Mouse (Mus musculus): ENCODE data around the gene Churc1.

DNA sequence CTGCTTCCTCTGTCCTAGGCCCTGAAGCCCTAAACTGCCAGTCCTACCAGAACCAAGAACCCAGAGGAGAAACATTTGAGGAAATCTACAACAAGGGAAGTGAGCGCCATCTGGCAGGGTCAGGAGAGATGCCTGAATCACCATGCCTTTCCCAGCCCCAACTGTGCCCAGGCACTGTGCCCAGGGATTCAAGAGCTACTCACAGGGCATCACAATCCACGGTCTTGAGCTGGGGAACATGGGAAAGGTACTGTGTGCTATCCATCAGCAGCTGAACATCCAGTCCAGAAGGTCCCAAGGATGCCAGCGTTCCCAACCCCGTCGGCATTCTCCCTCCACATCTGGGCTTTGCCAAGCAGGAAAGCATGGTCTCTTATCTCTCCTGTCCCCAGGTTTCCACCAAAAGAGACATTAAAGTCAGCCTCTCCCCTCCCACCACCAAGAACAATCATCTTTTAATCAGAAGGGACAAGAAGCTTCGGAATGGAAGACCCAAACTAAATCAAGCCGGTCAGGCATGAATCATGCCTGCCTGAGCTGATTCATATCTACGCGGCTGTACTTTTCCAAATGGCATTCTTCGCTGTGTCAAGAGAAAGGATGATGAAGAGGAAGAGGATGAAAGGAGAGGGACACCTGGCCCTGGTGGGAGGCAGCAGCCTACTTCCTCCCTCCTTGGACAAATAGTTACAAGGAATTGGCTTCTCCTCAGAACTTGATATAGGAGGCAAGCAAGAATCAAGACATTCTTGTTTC, 39.9 kb downstream of the Churc1 start:
- TF ChIP-seq CTCF (IDR thresholded peaks at IDR 0.05; ENCODE audit: control insufficient read depth, insufficient read depth, low read length), result no peak
- TF ChIP-seq POLR2A (IDR thresholded peaks at IDR 0.05; ENCODE audit: borderline replicate concordance, control insufficient read depth, low read depth, low read length), result no peak
